Mouse (Mus musculus): ENCODE results near the gene Micu2. TPM values are rescaled to one million over a fixed set of nuclear protein-coding genes. Genes with fewer than 3 reads are reported as not detected.
A peak's percentile ranks its signal among the peaks of the same experiment; 100 is the strongest.
"Not testable (repeated sequence)": the region's sequence is repeated elsewhere in the genome, so short reads cannot be mapped to it uniquely, and the experiment has no call there.

The Micu2 gene
- polyA plus RNA-seq, 1 experiment from 2014 or later = 67.0 TPM

GRCm38 (mm10) chr14:57945834-57946233 is 53.2 kb downstream of the Micu2 start:
- H3K36me3 ChIP-seq = peaks cover 41% of the 10 kb centered on the region
- no peaks in the 10 kb centered on the region for H3K4me1 ChIP-seq (replicated peaks)
- H3K27me3 ChIP-seq = no peaks in the 10 kb centered on the region
- no peak overlapping the region for H3K27ac ChIP-seq (replicated peaks)
- no peaks in the 10 kb centered on the region for H3K9me3 ChIP-seq
- H3K9ac ChIP-seq = no peak overlapping the region
- ATAC-seq (ENCODE audit: low read depth) = no peak
- 71% methylated on average over 4 of the region's 4 CpGs for WGBS
- no peak overlapping the region for H3K4me3 ChIP-seq
- H3K4me2 ChIP-seq = no peak overlapping the region

- no peak for ATAC-seq (ENCODE audit: low read depth)
- H3K4me2 ChIP-seq = no peak overlapping the region
- no peak overlapping the region for H3K27ac ChIP-seq (replicated peaks)
- no peaks in the 10 kb centered on the region for H3K27me3 ChIP-seq
- H3K4me1 ChIP-seq (replicated peaks) = no peaks in the 10 kb centered on the region
- no peaks in the 10 kb centered on the region for H3K9me3 ChIP-seq
- H3K36me3 ChIP-seq = peaks cover 24% of the 10 kb centered on the region
- no peak overlapping the region for H3K4me3 ChIP-seq
- 91% methylated on average over 6 of the region's 6 CpGs for WGBS
- H3K9ac ChIP-seq = no peak overlapping the region
Observed at GRCm38 (mm10) chr14:57937297-57937696, 61.8 kb downstream of the Micu2 start.

- 93% methylated on average over 13 of the region's 13 CpGs for WGBS
- no peaks in the 10 kb centered on the region for H3K9me3 ChIP-seq
- no peak overlapping the region for H3K27ac ChIP-seq (replicated peaks)
- H3K4me2 ChIP-seq = no peak overlapping the region
- no peak for ATAC-seq (ENCODE audit: low read depth)
- no peaks in the 10 kb centered on the region for H3K4me1 ChIP-seq (replicated peaks)
- H3K36me3 ChIP-seq = peaks cover 25% of the 10 kb centered on the region
- H3K27me3 ChIP-seq = no peaks in the 10 kb centered on the region
- no peak overlapping the region for H3K9ac ChIP-seq
- H3K4me3 ChIP-seq = no peak overlapping the region
Observed at GRCm38 (mm10) chr14:57934666-57935065, 64.4 kb downstream of the Micu2 start.

GRCm38 (mm10) chr14:57933608-57934007 is 65.5 kb downstream of the Micu2 start:
- Histone ChIP-seq H3K27me3 (no peaks in the 10 kb centered on the region), H3K4me1 (replicated peaks) (no peaks in the 10 kb centered on the region), H3K4me2 (no peak overlapping the region), H3K9me3 (no peaks in the 10 kb centered on the region), H3K9ac (no peak overlapping the region), H3K27ac (replicated peaks) (no peak overlapping the region), H3K4me3 (no peak overlapping the region), H3K36me3 (peaks cover 20% of the 10 kb centered on the region)
- WGBS = 67% methylated on average over 7 of the region's 7 CpGs
- ATAC-seq (ENCODE audit: low read depth) = no peak

DNA sequence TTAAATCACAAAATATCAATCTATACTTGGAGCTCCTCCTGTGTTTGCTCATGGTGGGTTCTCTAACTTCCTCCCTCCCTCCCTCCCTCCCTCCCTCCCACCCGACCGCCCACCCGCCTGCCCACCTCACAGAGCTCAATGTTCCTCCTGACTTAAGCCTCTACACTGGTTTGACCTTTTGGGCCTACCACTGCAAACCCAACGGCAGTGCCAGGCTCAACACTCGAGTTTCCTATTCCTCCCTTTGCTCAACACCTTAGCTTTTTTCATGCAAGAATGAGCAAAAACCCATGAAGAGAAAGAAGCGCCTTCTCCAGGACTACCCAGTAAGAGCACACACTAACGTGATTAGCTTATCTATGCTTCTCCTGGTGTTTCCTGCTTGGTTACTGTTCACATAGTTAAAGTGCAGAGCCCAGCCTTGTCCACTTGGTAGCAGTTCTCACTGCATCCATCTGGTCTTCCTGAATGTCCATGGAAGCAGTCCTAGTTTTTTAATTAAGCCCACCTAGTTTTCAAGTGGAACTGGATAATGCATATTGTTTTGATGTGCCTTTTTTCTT is 66.1 kb downstream of the Micu2 start:
- 79% methylated on average over 7 of the region's 7 CpGs for WGBS
- no peaks in the 10 kb centered on the region for H3K4me1 ChIP-seq (replicated peaks)
- ATAC-seq (ENCODE audit: low read depth) = no peak

DNA sequence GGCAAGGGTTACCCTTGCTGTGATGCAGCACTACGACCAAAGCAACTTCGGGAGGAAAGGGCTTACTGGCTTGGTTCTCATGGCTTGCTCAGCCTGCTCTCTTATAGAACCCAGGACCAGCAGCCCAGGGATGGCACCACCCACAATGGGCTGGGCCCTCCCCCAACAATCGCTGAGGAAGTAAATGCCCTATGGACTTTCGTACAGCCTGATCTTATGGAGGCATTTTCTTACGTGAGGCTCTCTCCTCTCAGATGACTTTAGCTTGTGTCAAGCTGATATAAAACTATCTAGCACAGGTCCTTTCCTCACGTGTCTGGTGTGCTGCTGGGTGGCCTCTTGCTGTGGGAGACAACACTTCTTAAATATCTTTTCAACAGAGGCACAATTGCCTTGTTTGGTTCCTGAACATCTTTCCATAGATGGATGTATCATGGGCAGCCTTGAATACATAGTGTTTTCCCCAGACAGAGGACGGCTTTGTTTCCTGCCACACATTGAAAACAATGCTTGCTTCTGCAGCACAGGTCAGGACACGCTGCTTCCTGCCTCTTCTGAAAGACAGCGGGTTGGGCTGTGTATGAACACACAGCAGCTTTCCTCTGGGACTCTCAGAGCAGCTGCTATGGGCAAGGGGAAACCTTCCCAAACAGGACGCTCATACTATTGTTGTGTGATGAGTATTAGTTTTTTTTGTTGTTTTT is 77.5 kb downstream of the Micu2 start:
- Histone ChIP-seq H3K9ac (no peak overlapping the region), H3K27ac (replicated peaks) (peak overlapping the region; percentile 55), H3K9me3 (no peaks in the 10 kb centered on the region), H3K36me3 (peaks cover 61% of the 10 kb centered on the region), H3K4me3 (no peak overlapping the region), H3K4me1 (replicated peaks) (peaks cover 18% of the 10 kb centered on the region), H3K4me2 (no peak overlapping the region), H3K27me3 (no peaks in the 10 kb centered on the region)
- peak; percentile 71 for ATAC-seq (ENCODE audit: low read depth)
- WGBS = 39% methylated on average over 10 of the region's 10 CpGs

More for the DNA sequence above, 66.1 kb downstream of the Micu2 start:
- Histone ChIP-seq H3K9me3 (no peaks in the 10 kb centered on the region), H3K9ac (no peak overlapping the region), H3K36me3 (peaks cover 20% of the 10 kb centered on the region), H3K27me3 (no peaks in the 10 kb centered on the region), H3K4me2 (no peak overlapping the region), H3K4me3 (no peak overlapping the region), H3K27ac (replicated peaks) (no peak overlapping the region)

DNA sequence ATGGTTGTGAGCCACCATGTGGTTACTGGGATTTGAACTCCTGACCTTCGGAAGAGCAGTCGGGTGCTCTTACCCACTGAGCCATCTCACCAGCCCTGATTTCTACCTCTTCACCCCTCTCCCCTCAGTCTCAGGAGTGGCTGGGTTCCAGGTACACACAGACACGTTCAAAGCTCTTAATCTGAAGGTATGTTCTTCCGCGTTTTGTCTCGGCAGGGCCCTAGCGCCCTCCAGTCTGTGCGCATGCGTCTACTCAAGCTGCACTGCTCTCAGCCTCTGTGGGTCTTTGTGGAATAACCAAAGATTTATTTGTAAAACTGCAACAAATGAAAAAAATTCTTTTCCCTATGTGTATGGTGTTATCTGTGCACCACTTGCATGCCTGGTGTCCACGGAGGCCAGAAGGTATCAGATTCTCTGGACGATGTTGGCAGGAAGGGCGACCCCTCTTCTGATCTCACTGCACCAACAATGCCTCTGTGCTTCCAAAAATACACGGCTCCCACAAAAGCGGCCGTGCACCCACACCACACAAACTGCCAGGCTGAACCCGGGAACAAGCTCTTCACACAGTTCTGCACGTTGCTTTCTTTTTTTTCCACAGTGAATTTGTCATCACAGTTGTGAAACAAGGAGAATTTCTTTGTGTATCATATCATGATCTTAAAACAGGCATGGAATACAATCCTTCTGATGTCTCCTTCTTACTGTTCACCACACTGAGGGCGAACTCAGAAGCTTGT is 78.3 kb downstream of the Micu2 start:
- H3K4me3 ChIP-seq = no peak overlapping the region
- WGBS = 85% methylated on average over 18 of the region's 18 CpGs
- H3K9me3 ChIP-seq = no peaks in the 10 kb centered on the region
- no peaks in the 10 kb centered on the region for H3K27me3 ChIP-seq
- no peak overlapping the region for H3K4me2 ChIP-seq
- H3K27ac ChIP-seq (replicated peaks) = peak overlapping the region; percentile 55
- H3K9ac ChIP-seq = no peak overlapping the region
- H3K36me3 ChIP-seq = peaks cover 63% of the 10 kb centered on the region
- ATAC-seq (ENCODE audit: low read depth) = no peak
- peaks cover 18% of the 10 kb centered on the region for H3K4me1 ChIP-seq (replicated peaks)

GRCm38 (mm10) chr14:57919148-57919875 is 79.8 kb downstream of the Micu2 start:
- no peak for ATAC-seq (ENCODE audit: low read depth)
- no peak overlapping the region for H3K4me2 ChIP-seq
- H3K4me3 ChIP-seq = no peak overlapping the region
- no peaks in the 10 kb centered on the region for H3K9me3 ChIP-seq
- H3K9ac ChIP-seq = no peak overlapping the region
- no peaks in the 10 kb centered on the region for H3K27me3 ChIP-seq
- peaks cover 59% of the 10 kb centered on the region for H3K36me3 ChIP-seq
- H3K4me1 ChIP-seq (replicated peaks) = peaks cover 18% of the 10 kb centered on the region
- no peak overlapping the region for H3K27ac ChIP-seq (replicated peaks)
- 95% methylated on average over 17 of the region's 17 CpGs for WGBS

DNA sequence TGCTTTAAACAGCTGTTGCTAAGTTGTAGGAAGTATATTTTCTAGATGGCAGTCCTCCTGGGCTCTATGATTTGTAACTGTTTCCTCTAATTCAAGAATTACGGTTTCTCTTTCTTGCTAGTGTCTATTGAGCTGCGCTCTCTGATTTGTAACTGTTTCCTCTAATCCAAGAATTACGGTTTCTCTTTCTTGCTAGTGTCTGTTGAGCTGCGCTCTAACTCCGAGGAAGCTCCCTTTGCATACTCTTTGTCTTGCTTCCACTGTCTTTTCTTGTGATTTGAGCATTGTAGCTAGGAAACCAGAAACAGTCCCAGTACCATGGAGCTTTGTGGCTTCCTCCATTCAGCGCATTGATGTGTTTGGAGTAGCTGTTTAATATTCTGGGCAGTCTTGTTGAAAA is 83.7 kb downstream of the Micu2 start:
- Histone ChIP-seq H3K27me3 (no peaks in the 10 kb centered on the region), H3K4me1 (replicated peaks) (0 out of 2 replicates have a peak, but pooled peaks cover 1% of the 10 kb centered on the region), H3K4me2 (no peak overlapping the region), H3K4me3 (no peak overlapping the region), H3K27ac (replicated peaks) (no peak overlapping the region), H3K9ac (no peak overlapping the region), H3K36me3 (peaks cover 39% of the 10 kb centered on the region), H3K9me3 (no peaks in the 10 kb centered on the region)
- 46% methylated on average over 6 of the region's 6 CpGs for WGBS
- no peak for ATAC-seq (ENCODE audit: low read depth)

- H3K4me1 ChIP-seq (replicated peaks) = peaks cover 10% of the 10 kb centered on the region; the same call in 1 of the 2 replicates
- H3K27me3 ChIP-seq; H3K9ac ChIP-seq; H3K27ac ChIP-seq (replicated peaks); H3K4me3 ChIP-seq; H3K9me3 ChIP-seq; H3K4me2 ChIP-seq; ATAC-seq (ENCODE audit: low read depth): not testable (repeated sequence)
- H3K36me3 ChIP-seq = peaks cover 23% of the 10 kb centered on the region
- 56% methylated on average over 1 of the region's 1 CpGs for WGBS
Observed at GRCm38 (mm10) chr14:57912211-57913007, 86.7 kb downstream of the Micu2 start.

DNA sequence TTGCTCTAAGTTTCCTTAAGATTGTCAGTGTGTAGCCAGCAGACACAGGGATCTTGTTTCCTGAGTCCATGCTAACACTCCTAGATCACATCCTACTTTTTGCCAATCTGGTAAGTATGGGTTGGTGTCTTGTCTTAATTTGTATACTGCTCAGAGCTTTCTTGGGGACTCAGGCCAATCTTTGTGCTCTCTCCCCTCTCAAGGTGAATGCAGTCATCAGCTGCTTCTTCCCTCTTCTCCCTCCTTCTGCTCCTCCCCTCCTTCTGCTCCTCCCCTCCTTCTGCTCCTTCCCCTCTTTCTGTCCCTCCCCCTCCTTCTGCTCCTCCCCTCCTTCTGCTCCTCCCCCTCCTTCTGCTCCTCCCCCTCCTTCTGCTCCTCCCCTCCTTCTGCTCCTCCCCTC is 87.3 kb downstream of the Micu2 start:
- not testable (repeated sequence) for H3K27ac ChIP-seq (replicated peaks); H3K4me3 ChIP-seq; H3K9ac ChIP-seq; H3K4me2 ChIP-seq; H3K9me3 ChIP-seq; H3K27me3 ChIP-seq; ATAC-seq (ENCODE audit: low read depth)
- H3K4me1 ChIP-seq (replicated peaks) = peaks cover 10% of the 10 kb centered on the region; the same call in 1 of the 2 replicates
- peaks cover 17% of the 10 kb centered on the region for H3K36me3 ChIP-seq
